Mouse (Mus musculus): ENCODE measurements around the gene Heg1.

The Heg1 gene

DNA sequence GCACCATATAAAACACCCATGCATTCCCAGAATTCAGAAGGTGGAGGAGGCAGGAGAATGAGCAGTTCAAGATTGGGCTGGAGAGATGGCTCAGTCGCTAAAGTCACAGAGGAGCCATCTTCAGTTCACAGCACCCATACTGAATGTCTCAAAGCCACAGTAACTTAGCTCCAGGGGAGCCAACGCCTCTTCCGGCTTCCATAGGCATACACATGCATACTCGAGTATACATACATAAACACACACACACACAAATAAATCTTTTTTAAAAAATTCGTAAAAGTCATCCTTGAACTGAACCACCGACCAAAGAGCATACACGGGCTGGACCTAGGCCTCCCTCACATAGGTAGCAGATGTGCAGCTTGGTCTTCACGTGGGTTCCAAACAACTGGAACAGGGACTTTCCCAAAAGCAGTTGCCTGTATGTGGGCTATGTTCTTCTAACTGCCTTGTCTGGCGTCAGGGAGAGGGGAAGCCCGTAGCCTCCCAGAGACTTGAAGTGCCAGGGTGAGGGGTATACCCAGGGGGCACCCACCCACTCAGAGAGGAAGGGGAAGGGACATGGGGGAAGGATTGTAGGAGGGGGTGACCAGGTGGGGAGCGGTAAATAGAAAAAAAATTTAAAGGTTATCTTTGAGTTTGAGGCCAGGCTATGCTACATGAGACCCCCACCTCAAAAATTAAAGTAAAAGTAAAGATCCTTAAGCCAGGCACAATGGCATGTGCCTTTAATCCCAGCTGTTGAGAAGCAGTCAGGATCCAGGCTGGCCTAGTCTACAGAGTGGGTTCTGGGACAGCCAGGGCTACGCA, 24.6 kb downstream of the Heg1 start:
- DNase-seq: no peak

DNA sequence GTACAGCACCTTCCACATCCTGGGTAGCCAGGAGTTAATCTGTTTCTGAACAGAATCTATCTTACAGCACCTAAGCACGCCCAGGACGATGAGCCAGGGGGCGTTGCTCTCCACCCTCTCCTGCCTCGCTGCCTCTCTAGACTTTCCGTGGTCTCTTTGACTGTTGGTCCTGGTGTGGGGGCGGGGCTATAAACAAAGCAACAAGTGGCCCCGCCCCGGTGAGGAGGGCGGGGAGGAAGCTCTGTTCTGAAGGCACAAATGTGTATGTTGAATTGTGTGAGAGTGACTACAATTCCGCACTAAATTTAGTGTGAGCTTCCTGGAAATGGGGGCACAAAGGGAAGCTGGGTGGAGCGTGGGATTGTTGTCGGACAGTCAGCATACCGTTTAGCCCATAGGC, 30.1 kb downstream of the Heg1 start:
- peak; percentile 93 for DNase-seq

DNA sequence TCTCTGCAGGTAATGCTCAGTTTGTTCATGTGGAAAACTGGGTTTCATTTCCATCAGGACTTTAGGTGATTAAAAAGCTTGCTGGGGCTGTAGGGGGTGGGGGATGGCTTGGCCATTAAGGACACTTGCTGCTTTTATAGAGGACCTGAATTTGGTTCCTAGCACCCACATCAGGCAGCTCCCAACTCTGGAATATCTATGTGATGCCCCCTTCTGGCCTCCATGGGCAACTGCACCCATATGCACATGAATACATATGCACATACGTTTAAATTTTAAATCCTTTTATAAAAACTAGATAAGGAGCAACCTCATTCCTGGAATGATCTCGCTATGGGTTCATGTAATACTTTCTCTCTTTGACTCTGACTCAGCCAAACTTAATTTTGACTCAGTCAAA, 39.1 kb downstream of the Heg1 start:
- no peak for DNase-seq

DNA sequence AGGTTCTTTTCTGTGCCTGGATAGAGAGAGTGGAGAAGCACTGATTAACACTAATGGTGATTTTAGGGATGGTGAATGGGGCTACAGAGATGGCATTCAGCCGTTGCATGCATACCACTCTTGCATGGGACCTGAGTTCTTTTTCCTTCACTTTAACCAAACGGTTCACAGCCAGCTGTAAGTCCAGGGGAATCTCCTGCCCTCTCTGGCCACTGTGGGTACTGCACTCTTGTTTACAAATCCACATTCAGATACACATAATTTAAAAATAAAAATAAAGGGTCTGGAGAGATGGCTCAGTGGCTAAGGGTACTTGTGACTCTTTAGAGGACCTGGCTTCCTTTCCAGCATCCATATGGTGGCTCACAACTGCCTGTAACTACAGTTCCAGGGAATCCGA, 39.8 kb downstream of the Heg1 start:
- no peak for DNase-seq

DNA sequence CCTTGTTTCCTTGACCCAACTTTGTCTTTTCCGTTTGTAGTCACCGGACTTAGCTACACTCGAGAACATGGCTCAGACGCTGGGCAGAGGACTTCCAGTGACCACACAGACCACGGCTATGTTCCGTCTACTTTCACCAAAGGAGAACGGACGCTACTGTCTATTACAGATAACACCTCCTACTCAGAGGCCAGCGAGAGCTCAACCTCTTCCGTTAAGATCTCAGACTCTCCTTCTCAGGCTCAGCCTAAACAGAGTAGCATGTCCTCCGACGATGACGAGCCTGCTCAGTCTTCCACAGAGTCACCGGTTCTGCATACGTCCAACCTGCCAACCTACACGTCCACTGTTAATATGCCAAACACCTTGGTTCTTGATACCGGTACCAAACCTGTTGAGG, 42.1 kb downstream of the Heg1 start:
- DNase-seq: no peak

DNA sequence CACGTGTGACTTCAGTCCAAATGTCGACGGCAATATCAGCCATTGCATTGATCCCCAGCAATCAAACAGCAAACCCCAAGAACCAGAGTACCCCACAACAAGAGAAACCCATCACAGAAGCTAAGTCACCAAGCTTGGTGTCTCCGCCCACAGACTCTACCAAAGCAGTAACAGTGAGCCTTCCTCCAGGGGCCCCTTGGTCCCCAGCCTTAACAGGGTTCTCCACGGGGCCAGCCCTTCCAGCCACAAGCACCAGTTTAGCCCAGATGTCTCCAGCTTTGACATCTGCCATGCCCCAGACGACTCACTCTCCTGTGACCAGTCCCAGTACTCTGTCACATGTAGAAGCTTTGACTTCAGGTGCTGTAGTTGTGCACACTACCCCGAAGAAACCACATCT, 42.7 kb downstream of the Heg1 start:
- DNase-seq: no peak

DNA sequence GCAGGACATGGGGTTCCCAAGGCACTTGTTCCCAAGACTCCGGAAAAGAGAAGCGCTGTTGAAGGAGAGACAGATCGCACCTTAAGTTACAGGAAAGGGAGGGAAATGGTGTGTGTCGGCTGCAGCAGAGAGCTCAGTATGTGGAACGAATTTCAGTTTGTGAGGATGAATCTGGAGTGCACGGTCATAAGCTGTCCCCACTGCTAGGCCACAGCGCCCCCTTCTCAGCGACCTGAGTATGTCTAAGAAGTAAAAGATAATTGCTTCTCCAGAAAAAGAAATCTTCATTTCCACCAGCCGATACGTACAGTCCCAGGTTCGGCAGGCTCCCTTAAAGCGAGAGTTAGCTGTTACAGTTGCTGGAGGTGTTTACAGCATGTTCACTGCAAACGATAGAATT, 44.3 kb downstream of the Heg1 start:
- no peak for DNase-seq

DNA sequence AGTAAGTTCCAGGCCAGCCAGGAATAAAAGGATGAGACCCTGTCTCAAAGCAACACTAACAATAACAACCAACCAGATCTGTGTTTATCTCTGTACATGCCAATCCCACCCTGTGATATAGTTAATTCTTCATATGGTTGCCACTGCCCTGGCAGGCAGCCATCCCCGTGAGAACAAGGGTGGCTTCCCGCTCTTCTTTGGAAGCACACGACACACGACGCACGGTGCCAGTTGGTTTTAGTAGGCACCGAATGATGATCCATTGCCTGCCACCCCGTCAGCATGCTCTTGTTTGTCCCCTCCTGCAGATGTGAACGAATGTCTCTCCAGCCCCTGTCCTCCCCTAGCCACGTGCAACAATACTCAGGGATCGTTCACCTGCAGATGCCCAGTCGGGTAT, 47.1 kb downstream of the Heg1 start:
- no peak for DNase-seq

DNA sequence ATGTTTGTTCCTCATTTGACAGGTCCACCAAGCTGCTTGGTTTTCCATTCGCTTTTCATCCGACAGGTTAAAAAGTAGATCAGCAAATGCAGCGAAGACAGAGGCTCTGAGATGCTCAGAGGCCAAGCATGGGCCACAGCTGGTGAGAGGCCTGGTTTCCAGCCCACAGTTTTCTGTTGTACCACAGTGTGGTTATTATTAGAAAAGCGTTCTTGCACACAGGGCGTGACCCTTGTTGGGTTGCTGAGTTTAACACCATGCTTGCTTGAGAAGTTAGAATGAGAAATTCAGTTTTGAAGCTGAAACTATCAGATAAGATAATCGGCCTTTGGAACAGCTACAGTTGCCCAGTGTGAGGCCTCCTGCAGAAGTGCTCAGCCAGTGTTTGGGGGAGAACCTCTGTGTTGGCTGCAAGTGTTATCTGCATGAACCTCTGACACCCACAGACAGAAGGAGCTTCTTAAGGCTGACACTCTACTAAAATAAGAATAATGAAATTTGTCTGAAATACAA, 48.1 kb downstream of the Heg1 start:
- DNase-seq: no peak

DNA sequence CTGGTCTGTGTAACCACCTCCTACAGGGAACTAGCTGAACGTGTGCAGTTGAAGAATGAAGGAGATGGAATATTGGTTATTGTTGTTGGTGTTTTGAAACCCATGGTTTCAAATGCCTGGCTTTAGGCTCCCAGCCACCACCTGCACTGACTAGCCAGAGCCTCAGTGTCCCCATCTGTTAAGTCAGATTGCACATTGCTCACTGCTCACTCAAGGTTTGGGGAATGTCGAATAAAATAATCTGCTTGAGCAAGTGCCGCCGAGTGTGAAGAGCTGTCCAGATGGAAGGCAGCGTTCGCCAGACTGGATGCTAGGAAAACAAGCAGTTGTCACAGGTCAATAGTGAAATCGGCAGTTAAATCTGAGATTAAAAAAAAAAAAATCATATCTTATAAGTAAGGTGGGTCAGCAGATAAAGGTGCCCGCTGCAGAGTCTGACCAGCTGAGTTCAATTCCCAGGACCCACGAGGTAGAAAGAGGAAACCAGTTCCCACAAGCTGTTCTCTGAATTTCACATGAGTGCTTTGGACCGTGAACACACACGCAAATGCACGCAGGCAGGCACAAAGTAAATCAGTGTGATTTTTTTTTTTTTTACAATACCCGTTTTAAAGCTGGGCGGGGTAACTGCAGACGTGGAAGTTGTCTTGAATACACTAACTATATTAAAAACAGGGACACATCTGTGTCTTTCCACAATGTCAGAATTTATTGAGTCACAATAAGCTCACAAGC, 48.8 kb downstream of the Heg1 start:
- no peak for DNase-seq

DNA sequence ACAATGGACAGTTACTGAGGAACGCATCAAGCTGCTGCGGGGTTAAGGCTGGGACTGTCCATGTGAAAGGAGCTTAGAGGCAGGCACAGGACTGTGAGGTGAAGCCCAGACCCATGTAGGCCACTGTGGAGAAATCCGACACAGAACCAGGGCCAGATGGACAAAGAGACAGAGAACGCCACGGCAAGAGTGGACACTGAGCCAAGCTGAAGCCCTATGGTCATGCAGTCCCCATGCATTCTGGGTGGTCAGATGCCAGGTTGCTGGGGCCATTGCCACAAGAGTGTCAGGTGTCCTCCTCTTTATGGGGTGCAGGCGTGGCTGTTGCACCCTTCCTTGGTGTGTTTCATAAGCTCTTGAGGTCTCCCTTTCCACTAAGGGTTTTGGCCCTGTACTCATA, 49.7 kb downstream of the Heg1 start:
- no peak for DNase-seq

DNA sequence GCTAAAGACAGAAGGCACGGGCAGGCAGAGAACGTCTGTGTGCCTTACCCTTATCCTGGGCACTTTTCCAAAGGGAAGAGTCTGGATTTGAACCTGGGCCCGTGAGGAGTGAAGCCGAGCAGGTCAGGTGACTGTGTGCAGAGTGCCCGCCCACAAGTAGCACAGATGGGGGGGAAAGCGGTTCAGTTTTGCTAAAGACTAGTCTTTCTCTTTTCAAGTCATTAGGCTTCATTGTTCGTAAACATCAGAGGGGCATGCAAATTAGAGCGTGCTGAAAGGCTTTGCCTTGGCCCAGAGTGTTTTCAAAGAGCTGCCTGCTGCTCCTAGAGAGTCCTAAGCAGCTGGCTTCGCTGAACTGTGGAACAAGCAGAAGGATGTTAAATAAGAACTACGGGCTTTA, 50.4 kb downstream of the Heg1 start:
- no peak for DNase-seq

DNA sequence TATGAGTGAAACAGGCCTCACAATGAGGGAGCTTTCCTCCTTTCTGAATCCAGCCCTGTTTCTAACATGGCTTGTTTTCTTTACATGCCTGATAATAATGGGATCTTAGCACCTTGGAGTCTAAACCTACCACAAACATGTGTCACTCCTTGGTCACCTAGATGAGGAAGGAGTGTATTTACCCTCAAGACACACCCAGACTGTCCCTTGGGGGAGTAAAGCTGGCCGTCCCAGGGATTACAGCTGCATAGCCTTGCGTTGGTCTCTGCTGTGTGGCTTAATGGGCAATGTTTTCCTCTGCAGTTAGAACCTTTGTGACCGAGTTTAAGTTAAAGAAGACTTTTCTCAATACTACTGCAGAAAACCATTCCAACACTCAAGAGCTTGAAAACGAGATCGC, 51.1 kb downstream of the Heg1 start:
- no peak for DNase-seq

DNA sequence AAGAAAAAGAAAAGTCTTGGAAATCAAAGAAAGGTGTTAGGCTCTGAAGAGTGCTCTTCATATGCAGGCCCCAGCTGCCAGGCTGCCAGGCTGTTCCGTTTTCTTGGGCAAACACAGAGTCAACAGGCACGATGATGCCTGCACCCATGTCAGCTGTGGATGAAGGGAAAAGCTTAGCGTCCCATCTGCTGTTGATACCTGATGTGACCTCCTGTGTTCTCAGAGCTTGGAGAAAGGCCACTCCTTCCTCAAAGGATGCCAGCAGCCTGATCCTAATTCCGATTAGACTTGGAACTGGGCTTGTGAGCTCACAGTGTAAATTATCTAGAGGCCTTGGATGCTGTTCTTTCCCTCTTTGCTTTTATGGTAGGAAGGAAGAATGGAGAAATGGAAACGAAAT, 51.6 kb downstream of the Heg1 start:
- no peak for DNase-seq

DNA sequence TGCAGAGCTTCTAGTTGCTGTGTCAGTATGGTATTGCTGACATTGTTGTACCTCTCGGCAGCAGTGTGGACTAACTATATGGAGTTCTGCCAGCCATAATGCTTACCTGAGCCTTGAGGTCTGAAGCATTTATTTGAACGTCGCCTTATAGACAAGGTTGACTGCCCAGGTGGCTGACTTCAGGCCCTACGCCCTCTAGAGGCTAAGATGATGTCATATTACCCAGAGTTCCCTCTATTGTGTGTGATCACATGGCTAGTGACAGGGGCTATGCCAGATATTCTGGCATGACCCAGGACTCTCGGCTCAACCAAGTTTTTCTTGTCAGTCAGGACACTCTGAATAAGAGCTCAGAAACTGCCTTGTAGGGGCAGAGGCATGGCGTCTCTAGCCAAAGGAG, 52.6 kb downstream of the Heg1 start:
- DNase-seq: no peak

DNA sequence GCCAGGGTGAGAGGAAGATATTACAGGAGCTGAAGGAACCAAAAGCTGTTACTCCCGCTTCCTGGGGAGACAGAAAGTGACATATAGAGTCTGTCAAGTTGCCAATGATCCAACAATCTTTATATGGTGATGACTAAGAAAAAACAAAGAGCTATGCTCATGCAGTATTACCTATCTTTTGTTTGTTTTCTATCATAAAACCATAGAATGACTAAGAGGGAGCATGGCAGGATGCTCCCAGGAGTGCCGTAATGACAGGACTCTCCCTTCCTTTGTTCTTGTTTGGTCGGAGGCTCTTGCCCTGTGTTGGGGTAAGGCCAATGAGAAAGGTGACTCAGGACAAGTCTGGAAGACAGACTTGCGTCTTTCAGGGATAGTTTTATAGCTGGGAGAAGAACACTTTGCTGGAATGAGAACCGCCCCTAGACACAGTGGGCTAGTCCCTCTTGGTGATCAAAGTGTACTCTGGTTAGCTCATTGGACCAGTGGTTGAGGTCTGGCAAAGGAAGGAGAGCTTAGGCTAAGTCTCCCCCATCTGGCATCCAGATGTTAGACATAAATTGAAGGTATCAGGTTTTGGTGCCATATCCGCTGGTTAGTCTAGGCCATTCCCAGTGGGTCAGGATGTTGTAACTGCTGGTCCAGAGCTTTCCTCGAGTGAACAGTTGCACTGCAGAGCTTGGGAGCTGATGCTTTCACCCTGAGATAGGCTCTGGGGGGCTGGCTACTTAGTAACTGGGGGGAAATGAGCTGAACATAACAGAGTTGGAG, 55.0 kb downstream of the Heg1 start:
- no peak for DNase-seq

DNA sequence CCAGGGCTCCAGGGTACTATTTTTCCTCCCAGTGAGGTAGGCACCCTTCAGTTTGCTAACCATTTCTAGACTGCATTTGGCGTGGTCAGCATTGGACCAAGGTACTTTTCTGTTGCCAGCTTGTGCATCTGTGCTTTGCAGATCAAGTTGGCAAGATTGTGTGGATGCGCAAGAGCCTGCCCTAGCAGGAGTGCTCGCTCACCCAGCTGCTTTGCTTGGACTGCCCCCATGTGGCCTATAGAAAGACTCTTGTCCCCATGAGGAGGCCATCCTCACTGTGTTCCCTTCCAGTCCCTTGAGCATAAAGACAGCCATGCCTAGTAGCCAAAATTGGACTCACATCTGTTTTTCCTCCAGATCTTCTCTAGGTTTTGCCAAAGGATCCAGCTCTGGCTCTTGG, 55.6 kb downstream of the Heg1 start:
- DNase-seq: peak; percentile 58

DNA sequence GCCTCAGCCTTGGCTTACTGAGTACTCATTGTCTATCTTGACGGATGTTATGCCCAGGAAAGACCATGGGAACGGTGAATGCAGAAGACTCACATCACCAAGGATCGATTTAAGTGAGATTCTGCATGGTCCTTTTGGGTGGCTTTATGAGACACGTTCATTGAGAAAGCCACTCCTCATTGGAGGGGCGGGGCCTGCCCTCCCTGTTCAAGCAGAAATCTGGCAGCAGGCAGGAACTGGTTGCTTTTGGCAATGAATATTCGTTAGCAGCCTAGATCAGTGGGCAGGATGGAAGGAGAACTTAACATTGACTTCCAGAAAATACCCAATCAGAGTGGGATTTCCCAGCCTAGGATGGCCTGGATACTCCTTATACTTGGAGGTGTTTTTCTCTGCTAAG, 56.2 kb downstream of the Heg1 start:
- DNase-seq: no peak

DNA sequence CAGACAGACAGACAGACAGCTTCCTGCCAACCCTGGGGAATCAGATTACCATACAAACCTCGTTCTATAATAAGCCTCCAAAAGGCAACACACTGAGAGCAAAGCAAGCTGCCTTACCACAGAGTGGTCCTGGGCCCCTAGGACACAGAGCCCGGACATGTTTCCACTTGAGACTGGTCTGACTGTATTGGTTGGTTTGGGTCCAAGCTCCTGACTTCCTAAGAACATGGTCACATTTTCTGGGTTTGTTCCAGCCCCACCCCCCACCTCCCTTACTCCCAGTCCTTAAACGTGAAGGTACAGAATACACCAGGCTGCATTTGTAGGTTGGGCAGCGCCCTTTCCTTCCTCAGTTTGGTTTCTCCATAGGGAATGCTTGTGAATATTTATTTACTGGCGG, 57.6 kb downstream of the Heg1 start:
- DNase-seq: no peak

DNA sequence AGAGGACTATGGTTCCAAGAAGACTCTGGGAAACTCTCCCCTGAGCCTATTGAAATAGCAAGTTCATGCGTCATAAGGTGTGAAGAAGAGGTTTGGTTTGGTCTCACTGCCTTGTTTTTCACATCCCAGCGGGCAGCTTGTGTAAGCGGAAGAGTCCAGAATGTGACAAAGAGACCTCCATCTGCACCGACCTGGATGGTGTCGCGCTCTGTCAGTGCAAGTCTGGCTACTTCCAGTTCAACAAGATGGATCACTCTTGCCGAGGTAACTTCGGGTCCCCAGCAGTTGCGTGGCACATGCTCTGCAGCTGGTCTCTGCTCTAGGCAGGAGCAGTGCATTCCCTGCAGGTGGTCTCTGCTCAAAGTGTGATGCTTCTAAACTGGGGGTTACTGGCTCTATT, 58.1 kb downstream of the Heg1 start:
- no peak for DNase-seq

DNA sequence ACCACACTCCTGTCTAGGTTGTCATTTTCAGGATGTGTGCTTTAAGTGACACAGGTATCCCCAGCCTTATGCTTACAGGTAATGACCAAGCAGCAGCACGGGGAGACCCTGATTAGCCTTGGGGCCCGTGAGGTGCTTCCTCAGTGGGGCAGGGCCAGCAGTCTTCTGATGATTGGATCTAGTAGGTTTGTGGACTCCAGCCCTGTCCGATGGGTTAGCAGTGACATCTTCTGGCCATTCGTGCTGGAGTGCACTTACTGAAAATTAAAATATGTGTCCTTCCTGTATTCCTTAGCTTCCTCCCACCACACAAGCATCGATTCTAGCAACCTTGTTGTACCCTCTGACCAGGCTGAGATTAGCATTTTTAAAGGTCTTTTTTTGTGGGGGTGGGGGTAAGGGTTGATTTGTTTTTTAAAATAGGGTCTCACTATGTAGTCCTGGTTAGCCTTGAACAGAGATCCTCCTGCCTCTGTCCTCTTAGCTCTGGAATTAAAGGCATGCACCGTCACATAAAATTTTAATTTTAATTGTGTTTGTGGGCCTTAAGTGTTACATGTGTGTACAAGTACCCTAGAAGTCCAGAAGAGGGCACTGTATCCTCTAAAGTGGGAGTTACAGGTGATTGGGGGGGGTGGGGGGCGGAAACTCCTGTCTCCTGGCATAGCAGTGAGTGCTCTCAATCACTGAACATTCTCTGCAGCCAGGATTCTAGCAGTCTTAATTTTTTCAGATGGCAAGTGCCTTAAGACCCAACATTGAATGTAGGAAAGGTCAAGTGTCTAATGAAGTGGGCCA, 60.7 kb downstream of the Heg1 start:
- DNase-seq: peak; percentile 24

DNA sequence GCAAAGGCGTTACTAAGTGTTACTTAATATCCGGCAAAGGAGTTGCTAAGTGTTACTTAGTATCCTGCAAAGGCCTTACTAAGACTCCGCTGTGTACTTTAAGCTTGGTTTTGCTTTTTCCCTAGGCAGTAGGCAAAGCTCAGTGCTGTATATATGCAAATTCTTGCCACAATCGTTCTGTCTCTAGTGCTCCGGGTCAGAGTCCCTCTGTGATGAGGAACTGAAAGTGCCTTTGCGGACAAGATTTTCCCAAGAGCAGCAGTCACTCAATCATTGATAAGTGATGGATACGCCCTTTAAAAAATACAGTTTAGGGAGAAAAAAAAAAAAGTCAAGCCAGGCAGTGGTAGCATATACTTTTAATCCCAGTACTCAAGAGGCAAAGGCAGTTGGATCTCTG, 61.3 kb downstream of the Heg1 start:
- DNase-seq: no peak
